Mouse (Mus musculus) heart, adult 2 months (tissue): ENCODE measurements around the gene Plxna1. TPM values are rescaled to one million over a fixed set of nuclear protein-coding genes. Genes with fewer than 3 reads are reported as not detected.

Source experiments
- DNase-seq, 2 experiments: peaks; one replicate each; pipeline ENCODE4 v3.0.0; 2021
- H3K27ac ChIP-seq: fragments of 200-600 bp; 2 replicates; pipeline ENCODE4 v1.8.1; 2022
- H3K27me3 ChIP-seq: fragments of 200-500 bp; 2 replicates; pipeline ENCODE4 v1.6.1; 2012; ENCODE audit warnings: mild to moderate bottlenecking, low read length, inconsistent platforms, mixed read lengths; ENCODE audit not compliant: control insufficient read depth, insufficient read depth
- H3K36me3 ChIP-seq: fragments of 200-500 bp; 2 replicates; pipeline ENCODE4 v1.6.1; 2012; ENCODE audit warnings: low read length, inconsistent platforms; ENCODE audit not compliant: control insufficient read depth, insufficient read depth
- H3K4me1 ChIP-seq: fragments of 200-500 bp; 2 replicates; pipeline ENCODE4 v1.6.1; 2011; ENCODE audit warnings: low read length; ENCODE audit not compliant: control insufficient read depth, insufficient read depth
- H3K4me3 ChIP-seq: fragments of 200-600 bp; 2 replicates; pipeline ENCODE4 v1.8.1; 2022
- H3K79me2 ChIP-seq: fragments of 200-500 bp; replicated peaks from 2 replicates; pipeline ENCODE4 v1.6.1; 2012; ENCODE audit warnings: mild to moderate bottlenecking, inconsistent platforms, low read length, moderate library complexity, mixed read lengths; ENCODE audit not compliant: control insufficient read depth, insufficient read depth
- H3K9ac ChIP-seq: fragments of 200-500 bp; 2 replicates; pipeline ENCODE4 v1.6.1; 2012; ENCODE audit warnings: low read depth, mild to moderate bottlenecking, control low read depth, inconsistent platforms, low read length, mixed read lengths
- CTCF ChIP-seq: fragments of 200-600 bp; IDR thresholded peaks from 2 replicates; pipeline ENCODE4 v1.8.1; 2022; ENCODE audit warnings: antibody characterized with exemption, mild to moderate bottlenecking, moderate library complexity
- EP300 ChIP-seq: fragments of 200-500 bp; IDR thresholded peaks from 2 replicates; pipeline ENCODE4 v1.6.1; 2011; ENCODE audit warnings: low read depth, low read length, control low read depth; ENCODE audit not compliant: insufficient read depth
- POLR2A ChIP-seq: fragments of 200-500 bp; IDR thresholded peaks from 2 replicates; pipeline ENCODE4 v1.6.1; 2011; ENCODE audit warnings: mild to moderate bottlenecking, low read depth, low read length, control low read depth; ENCODE audit not compliant: insufficient read depth
- WGBS: fragments of 180-500 bp; shearing (Covaris S2); methylation state at CpG from one replicate; pipeline ENCODE4 v1.1.7; 2018; 5-methylcytosine and 5-hydroxymethylcytosine counted together
- intact Hi-C: fragments of 180-260 bp; cut with DNase I; formaldehyde crosslinking; loops from one replicate; pipeline ENCODE4 v1.15.1; 2025
- polyA plus RNA-seq: library from polyadenylated mRNA; depleted of rRNA; stranded (reverse); fragments of >200 nt; gene quantifications from 2 replicates; pipeline ENCODE4 v1.2.3, GENCODE M21; 2012
- total RNA-seq, 2 experiments: library from RNA; stranded (reverse); gene quantifications; 2 replicates each; pipeline ENCODE4 v1.2.3; 2021

Gene Plxna1
- total and polyA plus RNA-seq, 3 experiments, result 17.3 to 21.9 (median 19.9) TPM

GRCm38 (mm10) chr6:89315263-89315662, 47.2 kb downstream of the Plxna1 start:
- TF ChIP-seq EP300 (no peak), CTCF (no peak), POLR2A (no peak)
- no peaks in the 10 kb centered on the region for H3K79me2 ChIP-seq
- no peaks in the 10 kb centered on the region for H3K27me3 ChIP-seq
- no peak overlapping the region for H3K27ac ChIP-seq
- H3K4me3 ChIP-seq, result no peak overlapping the region
- no peaks in the 10 kb centered on the region; the same call in 1 of the 2 replicates for H3K4me1 ChIP-seq
- no peak for DNase-seq
- 61% methylated on average over 4 of the region's 4 CpGs for WGBS
- no peaks in the 10 kb centered on the region for H3K36me3 ChIP-seq
- intact Hi-C loops, result no loop called here
- no peak overlapping the region for H3K9ac ChIP-seq

DNA sequence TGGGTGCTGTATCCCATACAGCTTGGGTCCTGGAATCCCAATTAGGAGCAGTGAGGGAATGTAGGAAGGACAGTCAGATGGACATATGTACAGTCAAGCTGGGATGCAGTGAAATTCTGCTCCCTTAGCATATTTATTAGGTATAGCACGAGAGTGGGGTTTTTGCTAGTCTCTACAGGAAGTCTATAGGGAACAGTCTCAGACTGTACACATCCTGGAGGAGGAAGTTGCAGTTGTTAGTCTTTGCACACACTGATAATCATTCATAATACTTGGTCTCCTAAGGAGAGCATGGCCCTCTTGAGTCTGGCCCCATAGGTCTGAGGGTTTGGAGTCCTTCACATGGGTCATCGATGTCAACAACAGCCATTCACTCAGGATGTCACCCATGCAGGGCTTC, 50.9 kb downstream of the Plxna1 start:
- Histone ChIP-seq H3K9ac (no peak overlapping the region), H3K4me3 (no peak overlapping the region), H3K27ac (no peak overlapping the region), H3K27me3 (no peaks in the 10 kb centered on the region), H3K36me3 (no peaks in the 10 kb centered on the region), H3K79me2 (no peaks in the 10 kb centered on the region), H3K4me1 (no peaks in the 10 kb centered on the region; the same call in 1 of the 2 replicates)
- TF ChIP-seq CTCF (no peak), POLR2A (no peak), EP300 (no peak)
- WGBS, result 44% methylated on average over 2 of the region's 2 CpGs
- intact Hi-C loops, result no loop called here
- no peak for DNase-seq

DNA sequence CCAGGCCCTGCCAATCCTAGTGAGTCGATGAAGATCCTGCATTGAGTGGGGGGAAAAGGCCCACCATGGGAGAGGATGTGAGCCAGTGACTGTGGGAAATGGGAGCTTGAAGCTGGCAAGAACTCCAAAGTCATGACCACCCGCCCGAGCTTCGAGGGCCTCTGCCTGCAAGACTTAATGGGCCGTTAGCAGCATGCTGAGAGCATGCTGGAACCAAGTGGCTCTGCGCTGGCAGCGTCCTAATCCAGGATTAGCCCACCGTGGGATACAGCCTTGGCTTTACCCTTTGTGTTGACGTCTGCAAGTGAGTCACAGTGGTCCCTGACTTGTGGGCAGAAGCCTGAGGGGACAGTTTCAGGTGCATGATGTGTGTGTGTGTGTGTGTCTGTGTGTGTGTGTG, 52.2 kb downstream of the Plxna1 start:
- no peaks in the 10 kb centered on the region for H3K79me2 ChIP-seq
- H3K27ac ChIP-seq, result no peak overlapping the region
- no peak overlapping the region for H3K9ac ChIP-seq
- no peaks in the 10 kb centered on the region for H3K36me3 ChIP-seq
- DNase-seq, result no peak
- H3K27me3 ChIP-seq, result no peaks in the 10 kb centered on the region
- intact Hi-C loops, result no loop called here
- no peak for TF ChIP-seq CTCF
- TF ChIP-seq POLR2A, result no peak
- no peak for TF ChIP-seq EP300
- no peak overlapping the region for H3K4me3 ChIP-seq
- no peaks in the 10 kb centered on the region; the same call in 1 of the 2 replicates for H3K4me1 ChIP-seq
- WGBS, result 67% methylated on average over 9 of the region's 9 CpGs

- Histone ChIP-seq H3K36me3 (no peaks in the 10 kb centered on the region), H3K27me3 (no peaks in the 10 kb centered on the region), H3K4me3 (no peak overlapping the region), H3K9ac (no peak overlapping the region), H3K27ac (no peak overlapping the region), H3K4me1 (no peaks in the 10 kb centered on the region; the same call in 1 of the 2 replicates), H3K79me2 (no peaks in the 10 kb centered on the region)
- TF ChIP-seq EP300, result no peak
- intact Hi-C loops, result no loop called here
- no peak for DNase-seq
- WGBS, result 72% methylated on average over 6 of the region's 6 CpGs
Observed at GRCm38 (mm10) chr6:89308213-89308973, 54.0 kb downstream of the Plxna1 start.

DNA sequence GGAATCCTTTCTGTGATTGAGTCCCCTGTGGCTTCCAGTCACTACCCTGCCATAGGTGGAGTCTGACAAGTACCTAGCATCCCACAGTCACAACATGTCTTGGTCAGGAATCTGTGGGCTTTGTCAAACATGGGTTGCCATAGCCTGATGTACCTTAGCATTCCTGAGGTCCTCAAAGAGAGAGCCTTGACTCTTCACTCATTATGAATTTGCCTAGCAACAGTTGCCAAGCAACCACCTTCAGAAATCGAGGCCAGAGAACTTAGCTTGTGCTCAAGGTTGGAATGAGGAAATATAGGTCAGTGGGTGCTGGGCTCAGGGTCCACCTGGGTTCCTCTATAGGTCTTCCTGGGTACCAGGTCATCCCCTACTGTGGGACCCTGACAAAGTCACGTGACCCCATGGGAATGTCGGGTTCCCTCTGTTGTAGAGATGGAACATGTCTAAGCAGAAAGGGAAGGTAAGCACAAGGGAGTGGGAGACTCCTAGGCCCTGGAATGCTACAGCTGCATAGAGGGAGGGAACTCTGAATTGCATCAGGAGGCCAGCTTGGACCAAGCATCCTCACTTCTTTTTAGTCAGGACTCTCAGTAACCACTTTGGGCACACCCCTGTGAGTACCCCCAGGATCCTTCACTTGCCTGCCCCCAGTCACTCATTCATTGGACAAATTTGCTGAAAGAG, 57.9 kb downstream of the Plxna1 start:
- Histone ChIP-seq H3K4me1 (no peaks in the 10 kb centered on the region), H3K27ac (no peak overlapping the region), H3K4me3 (no peak overlapping the region), H3K36me3 (no peaks in the 10 kb centered on the region), H3K9ac (no peak overlapping the region), H3K79me2 (no peaks in the 10 kb centered on the region), H3K27me3 (no peaks in the 10 kb centered on the region)
- TF ChIP-seq EP300 (no peak), CTCF (no peak), POLR2A (no peak)
- 68% methylated on average over 3 of the region's 3 CpGs for WGBS
- intact Hi-C loops, result no loop called here
- DNase-seq, result no peak

DNA sequence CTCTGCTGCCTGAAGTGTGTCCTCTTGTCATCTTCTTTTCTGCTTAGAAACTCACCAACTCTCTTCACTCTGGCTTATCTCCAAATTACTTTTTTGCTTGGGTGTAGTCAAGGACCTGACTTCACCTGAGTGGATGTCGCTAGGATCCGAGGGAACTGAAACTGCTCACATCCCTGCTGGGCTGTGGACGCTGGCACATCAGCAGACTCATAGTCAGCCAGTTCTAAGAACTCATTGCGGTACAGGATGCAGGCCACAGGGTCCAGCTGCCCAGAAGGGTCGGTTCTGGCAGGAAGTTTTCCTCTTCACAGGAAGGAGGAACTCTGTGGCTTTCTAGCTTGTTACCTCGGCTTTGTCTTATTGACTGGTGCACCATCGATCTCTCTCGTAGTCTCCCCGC, 62.6 kb downstream of the Plxna1 start:
- Histone ChIP-seq H3K4me3 (no peak overlapping the region), H3K4me1 (no peaks in the 10 kb centered on the region), H3K9ac (no peak overlapping the region), H3K36me3 (no peaks in the 10 kb centered on the region), H3K27me3 (no peaks in the 10 kb centered on the region), H3K27ac (no peak overlapping the region), H3K79me2 (no peaks in the 10 kb centered on the region)
- DNase-seq, result no peak
- intact Hi-C loops, result no loop called here
- 55% methylated on average over 9 of the region's 9 CpGs for WGBS
- TF ChIP-seq POLR2A (no peak), CTCF (no peak), EP300 (no peak)
